Mouse (Mus musculus): ENCODE results near the gene Dnm3. TPM values are rescaled to one million over a fixed set of nuclear protein-coding genes. Genes with fewer than 3 reads are reported as not detected.
"Not testable (repeated sequence)": the region's sequence is repeated elsewhere in the genome, so short reads cannot be mapped to it uniquely, and the experiment has no call there.

Gene Dnm3
- polyA plus RNA-seq, 1 experiment = 8.2 TPM

DNA sequence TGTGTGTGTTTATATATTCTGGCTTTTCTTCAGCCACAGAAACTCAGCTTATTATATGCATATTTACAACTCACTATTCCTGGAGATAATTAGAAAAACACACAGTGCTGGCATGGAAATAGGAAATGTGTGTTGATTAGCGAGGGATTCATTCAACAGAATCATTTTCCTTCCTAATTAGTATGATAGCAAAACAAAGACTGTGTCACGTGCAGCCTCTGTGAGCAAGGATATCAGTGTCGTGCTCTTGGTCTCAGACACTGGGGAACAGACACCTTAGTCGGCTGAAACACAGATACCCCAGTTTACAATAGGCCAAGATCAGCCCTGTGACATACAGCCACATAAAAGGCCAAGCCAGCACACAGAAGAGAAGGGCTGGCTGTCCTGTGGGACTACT is 83.3 kb downstream of the Dnm3 start:
- TF ChIP-seq POLR2A (IDR thresholded peaks at IDR 0.05; ENCODE audit: low read depth, low read length) (no peak), CTCF (conservative IDR thresholded peaks at IDR 0.05; ENCODE audit: insufficient read depth, insufficient read length, low read depth, low read length) (no peak)
- Histone ChIP-seq H3K4me3 (ENCODE audit: insufficient read depth, low read depth, low read length) (no peak overlapping the region), H3K27me3 (replicated peaks; ENCODE audit: control insufficient read depth, insufficient read depth, low read length) (no peaks in the 10 kb centered on the region), H3K36me3 (ENCODE audit: control insufficient read depth, insufficient read depth, low read length) (no peaks in the 10 kb centered on the region), H3K4me1 (ENCODE audit: control insufficient read depth, insufficient read depth, low read length) (no peaks in the 10 kb centered on the region), H3K27ac (ENCODE audit: insufficient read depth, low read depth, low read length) (no peak overlapping the region)
- WGBS = 44% methylated on average over 4 of the region's 4 CpGs
- no peak for DNase-seq

DNA sequence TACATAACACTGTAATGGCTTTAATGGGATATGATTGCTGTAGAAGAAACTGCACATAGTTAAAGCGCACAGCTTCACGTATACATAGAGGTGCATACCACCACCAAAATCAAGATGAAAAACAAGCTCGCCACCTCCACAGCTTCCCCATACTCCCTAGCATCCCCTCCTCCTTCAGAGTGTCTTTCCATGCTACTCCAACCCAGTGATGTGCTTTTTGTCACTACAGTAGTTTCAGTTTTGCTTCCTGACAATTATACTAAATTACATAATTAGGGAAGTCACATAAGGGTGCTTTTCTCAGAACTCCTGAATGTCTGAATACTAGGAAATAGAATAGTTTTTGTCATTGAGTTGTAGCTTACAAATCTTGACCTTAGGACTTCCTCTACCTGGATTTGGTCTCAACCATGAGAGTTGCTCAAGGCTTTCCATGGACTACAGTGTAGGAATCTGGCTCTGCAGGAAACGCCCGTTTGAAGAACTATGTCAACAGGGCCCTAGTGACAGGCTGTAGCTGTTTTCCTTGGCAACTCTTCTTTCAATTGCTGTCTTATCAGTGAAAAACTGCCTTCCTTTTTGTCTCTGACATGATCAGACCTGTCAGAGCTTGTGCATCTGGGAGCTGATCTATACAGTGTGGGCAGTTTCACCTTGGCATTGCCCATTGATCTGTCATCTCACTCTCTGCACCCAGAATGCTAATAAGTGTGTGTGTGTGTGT is 89.2 kb downstream of the Dnm3 start:
- peak; percentile 56 for DNase-seq
- Histone ChIP-seq H3K27ac (ENCODE audit: insufficient read depth, low read depth, low read length) (peak overlapping the region; percentile 35; the same call in 1 of the 2 replicates), H3K4me1 (ENCODE audit: control insufficient read depth, insufficient read depth, low read length) (peaks cover 4% of the 10 kb centered on the region; the same call in 1 of the 2 replicates), H3K27me3 (replicated peaks; ENCODE audit: control insufficient read depth, insufficient read depth, low read length) (no peaks in the 10 kb centered on the region), H3K4me3 (ENCODE audit: insufficient read depth, low read depth, low read length) (no peak overlapping the region; the same call in 1 of the 2 replicates), H3K36me3 (ENCODE audit: control insufficient read depth, insufficient read depth, low read length) (no peaks in the 10 kb centered on the region)
- WGBS = 69% methylated on average over 5 of the region's 5 CpGs
- TF ChIP-seq POLR2A (IDR thresholded peaks at IDR 0.05; ENCODE audit: low read depth, low read length) (no peak), CTCF (conservative IDR thresholded peaks at IDR 0.05; ENCODE audit: insufficient read depth, insufficient read length, low read depth, low read length) (no peak)

- not testable (repeated sequence) for DNase-seq; H3K36me3 ChIP-seq (ENCODE audit: control insufficient read depth, insufficient read depth, low read length); H3K4me1 ChIP-seq (ENCODE audit: control insufficient read depth, insufficient read depth, low read length); H3K4me3 ChIP-seq (ENCODE audit: insufficient read depth, low read depth, low read length); H3K27me3 ChIP-seq (replicated peaks; ENCODE audit: control insufficient read depth, insufficient read depth, low read length); H3K27ac ChIP-seq (ENCODE audit: insufficient read depth, low read depth, low read length)
- 89% methylated on average over 1 of the region's 1 CpGs for WGBS
Measured at GRCm38 (mm10) chr1:162373068-162373467, 104.8 kb downstream of the Dnm3 start.

DNA sequence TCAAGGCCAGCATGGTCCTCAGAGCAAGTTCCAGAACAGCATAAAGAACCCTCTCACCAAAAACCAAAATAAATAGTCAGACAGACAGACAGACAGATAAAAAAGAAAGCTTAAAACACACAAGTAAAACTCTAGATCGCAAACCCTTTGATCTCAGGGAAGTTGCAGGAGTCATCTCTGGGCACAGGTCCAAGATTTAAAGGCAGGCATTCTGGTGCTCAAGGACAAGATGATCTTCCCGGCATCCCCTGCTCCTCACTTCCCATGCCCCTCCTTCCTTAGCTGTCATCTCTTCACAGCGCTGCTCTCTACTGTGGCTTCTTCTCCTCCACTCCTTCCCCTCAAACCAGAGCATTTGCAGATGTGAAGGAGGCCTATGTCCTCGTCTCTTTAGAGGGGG is 108.1 kb downstream of the Dnm3 start:
- Histone ChIP-seq H3K27me3 (replicated peaks; ENCODE audit: control insufficient read depth, insufficient read depth, low read length) (no peaks in the 10 kb centered on the region), H3K4me3 (ENCODE audit: insufficient read depth, low read depth, low read length) (no peak overlapping the region), H3K36me3 (ENCODE audit: control insufficient read depth, insufficient read depth, low read length) (no peaks in the 10 kb centered on the region), H3K4me1 (ENCODE audit: control insufficient read depth, insufficient read depth, low read length) (no peaks in the 10 kb centered on the region), H3K27ac (ENCODE audit: insufficient read depth, low read depth, low read length) (no peak overlapping the region)
- DNase-seq = peak; percentile 32
- 62% methylated on average over 4 of the region's 4 CpGs for WGBS
- TF ChIP-seq POLR2A (IDR thresholded peaks at IDR 0.05; ENCODE audit: low read depth, low read length) = no peak
- TF ChIP-seq CTCF (conservative IDR thresholded peaks at IDR 0.05; ENCODE audit: insufficient read depth, insufficient read length, low read depth, low read length) = no peak

GRCm38 (mm10) chr1:162361978-162362377 is 115.9 kb downstream of the Dnm3 start:
- Histone ChIP-seq H3K4me3 (ENCODE audit: insufficient read depth, low read depth, low read length) (no peak overlapping the region), H3K36me3 (ENCODE audit: control insufficient read depth, insufficient read depth, low read length) (no peaks in the 10 kb centered on the region), H3K27ac (ENCODE audit: insufficient read depth, low read depth, low read length) (no peak overlapping the region), H3K4me1 (ENCODE audit: control insufficient read depth, insufficient read depth, low read length) (no peaks in the 10 kb centered on the region; the same call in 1 of the 2 replicates), H3K27me3 (replicated peaks; ENCODE audit: control insufficient read depth, insufficient read depth, low read length) (no peaks in the 10 kb centered on the region)
- peak; percentile 14 for DNase-seq
- 46% methylated on average over 5 of the region's 5 CpGs for WGBS
- no peak for TF ChIP-seq POLR2A (IDR thresholded peaks at IDR 0.05; ENCODE audit: low read depth, low read length)
- no peak for TF ChIP-seq CTCF (conservative IDR thresholded peaks at IDR 0.05; ENCODE audit: insufficient read depth, insufficient read length, low read depth, low read length)

DNA sequence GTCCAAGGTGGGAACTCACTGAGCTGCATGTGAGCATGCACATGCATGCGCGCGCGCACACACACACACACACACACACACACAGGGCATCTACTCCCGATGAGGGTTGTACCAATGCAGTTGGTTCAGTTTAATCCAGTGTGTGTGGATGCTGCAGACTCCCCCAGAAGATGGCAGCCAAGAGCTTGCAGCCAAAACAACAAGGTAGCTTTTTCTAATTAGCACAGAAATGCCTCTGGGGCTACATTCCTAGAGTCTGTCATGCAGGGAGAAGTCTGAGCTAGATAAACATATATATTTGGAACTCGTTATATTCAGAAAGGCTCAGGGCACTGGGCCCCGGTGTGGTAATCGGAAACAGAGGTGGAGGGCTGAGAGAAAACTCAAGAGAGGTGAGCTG is 118.6 kb downstream of the Dnm3 start:
- H3K27ac ChIP-seq (ENCODE audit: insufficient read depth, low read depth, low read length) = peak overlapping the region; percentile 49

GRCm38 (mm10) chr1:162358036-162358435 is 119.8 kb downstream of the Dnm3 start:
- WGBS = 32% methylated on average over 8 of the region's 8 CpGs
- no peaks in the 10 kb centered on the region for H3K27me3 ChIP-seq (replicated peaks; ENCODE audit: control insufficient read depth, insufficient read depth, low read length)
- no peaks in the 10 kb centered on the region for H3K4me1 ChIP-seq (ENCODE audit: control insufficient read depth, insufficient read depth, low read length)
- DNase-seq = peak; percentile 68
- no peaks in the 10 kb centered on the region for H3K36me3 ChIP-seq (ENCODE audit: control insufficient read depth, insufficient read depth, low read length)
- TF ChIP-seq POLR2A (IDR thresholded peaks at IDR 0.05; ENCODE audit: low read depth, low read length) (no peak), CTCF (conservative IDR thresholded peaks at IDR 0.05; ENCODE audit: insufficient read depth, insufficient read length, low read depth, low read length) (peak; percentile 74)
- no peak overlapping the region for H3K27ac ChIP-seq (ENCODE audit: insufficient read depth, low read depth, low read length)
- H3K4me3 ChIP-seq (ENCODE audit: insufficient read depth, low read depth, low read length) = no peak overlapping the region

More for the DNA sequence above, 118.6 kb downstream of the Dnm3 start:
- TF ChIP-seq POLR2A (IDR thresholded peaks at IDR 0.05; ENCODE audit: low read depth, low read length) (no peak), CTCF (conservative IDR thresholded peaks at IDR 0.05; ENCODE audit: insufficient read depth, insufficient read length, low read depth, low read length) (peak; percentile 68)
- Histone ChIP-seq H3K36me3 (ENCODE audit: control insufficient read depth, insufficient read depth, low read length) (no peaks in the 10 kb centered on the region), H3K4me1 (ENCODE audit: control insufficient read depth, insufficient read depth, low read length) (no peaks in the 10 kb centered on the region; the same call in 1 of the 2 replicates), H3K27me3 (replicated peaks; ENCODE audit: control insufficient read depth, insufficient read depth, low read length) (no peaks in the 10 kb centered on the region), H3K4me3 (ENCODE audit: insufficient read depth, low read depth, low read length) (no peak overlapping the region)
- DNase-seq = peak; percentile 80
- WGBS = 49% methylated on average over 8 of the region's 8 CpGs

Measured in kidney, adult 2 months (tissue).